Mouse (Mus musculus): ENCODE data around the gene Adcy10. TPM values are rescaled to one million over a fixed set of nuclear protein-coding genes. Genes with fewer than 3 reads are reported as not detected.
A peak's percentile ranks its signal among the peaks of the same experiment; 100 is the strongest.

Adcy10 gene
- total RNA-seq (2021) = not detected
- long read RNA-seq, experiment 1 = 0 reads
- long read RNA-seq, experiment 2 = 0 reads

DNA sequence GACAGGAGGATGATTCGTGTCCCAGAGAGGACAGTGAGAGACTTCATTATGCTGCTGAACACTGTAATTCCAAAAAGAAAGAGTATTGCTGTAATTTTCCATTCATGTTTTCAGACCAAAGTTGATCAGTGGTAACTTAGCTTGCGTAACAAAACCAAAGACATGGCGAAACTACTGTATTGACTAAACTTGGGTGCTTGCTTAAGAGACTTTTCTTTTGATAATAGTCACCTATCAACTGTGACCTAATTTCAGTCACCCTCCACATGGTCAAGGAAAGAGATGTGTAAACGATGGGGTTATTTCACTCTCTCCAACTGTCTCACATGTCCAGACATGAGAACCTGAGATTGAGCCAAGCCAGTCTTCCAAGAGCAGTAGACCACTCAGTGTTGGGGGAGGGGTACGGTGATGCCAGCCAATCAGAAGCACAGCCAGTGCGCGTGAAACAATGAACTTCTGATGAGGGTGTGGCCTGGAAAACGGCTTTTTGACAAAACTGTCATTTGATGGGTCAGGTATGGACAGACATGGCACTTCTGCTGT, at the start of gene Adcy10:
Adcy10 (plus strand) TSS at position 496 of the 546 bp plus-strand sequence.
- no peak for DNase-seq
- intact Hi-C loops (cut with DNase I; ENCODE audit: low total_unique reads) = no loop called here

DNA sequence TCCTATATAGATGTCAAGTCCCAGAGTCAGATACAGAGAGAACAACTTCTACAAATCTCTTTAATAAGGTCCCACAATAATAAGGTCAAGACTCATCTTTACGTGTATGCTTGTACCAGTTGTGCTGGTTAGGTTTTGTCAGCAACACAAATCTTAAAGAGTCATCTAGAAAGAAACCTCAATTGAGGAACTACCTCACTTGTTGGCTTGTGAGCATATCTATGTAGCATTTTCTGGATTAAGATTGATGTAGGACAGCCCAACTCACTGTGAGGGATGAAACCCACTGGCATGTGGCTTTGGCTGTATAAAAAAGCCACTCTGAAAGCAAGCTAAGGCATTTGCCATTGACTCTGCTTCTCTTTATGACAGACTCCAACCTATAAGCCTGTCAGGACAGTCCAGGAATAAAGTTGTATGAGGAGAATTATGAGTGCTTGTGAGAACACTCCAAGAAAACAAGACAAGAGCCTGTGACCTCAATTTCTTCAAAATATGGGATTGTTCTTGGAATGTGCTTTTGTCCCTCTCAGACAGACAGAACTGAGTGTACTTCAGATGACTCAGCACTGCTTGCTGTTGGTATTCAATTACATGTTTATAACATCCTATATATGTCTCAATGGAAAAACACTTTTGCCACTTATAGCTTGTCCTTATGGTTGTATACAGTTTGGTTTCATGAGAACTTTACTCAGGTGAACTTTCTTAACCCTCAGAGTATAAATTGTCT, 46.5 kb upstream of the Adcy10 start:
- intact Hi-C loops (cut with DNase I; ENCODE audit: low total_unique reads) = no loop called here
- DNase-seq = no peak

DNA sequence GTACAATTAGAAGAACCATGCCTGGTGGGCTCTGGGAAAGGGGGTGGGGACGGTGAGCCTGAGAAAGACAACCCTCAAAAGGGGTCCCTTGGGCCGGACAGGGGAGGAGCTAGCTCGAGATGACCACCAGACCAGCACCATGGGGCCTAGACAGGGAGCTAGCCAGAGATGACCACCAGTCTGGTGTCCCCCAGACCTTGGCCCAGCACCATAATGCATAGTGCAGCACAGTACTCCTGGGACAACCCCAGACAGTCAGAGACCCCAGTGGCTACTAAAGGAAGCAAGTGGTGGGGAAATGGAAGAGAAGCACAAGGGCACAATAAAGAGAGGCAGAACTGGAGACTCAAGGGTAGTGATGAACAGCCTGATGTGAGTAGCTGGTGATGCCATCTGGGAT, 44.2 kb upstream of the Adcy10 start:
- intact Hi-C loops (cut with DNase I; ENCODE audit: low total_unique reads) = no loop called here

DNA sequence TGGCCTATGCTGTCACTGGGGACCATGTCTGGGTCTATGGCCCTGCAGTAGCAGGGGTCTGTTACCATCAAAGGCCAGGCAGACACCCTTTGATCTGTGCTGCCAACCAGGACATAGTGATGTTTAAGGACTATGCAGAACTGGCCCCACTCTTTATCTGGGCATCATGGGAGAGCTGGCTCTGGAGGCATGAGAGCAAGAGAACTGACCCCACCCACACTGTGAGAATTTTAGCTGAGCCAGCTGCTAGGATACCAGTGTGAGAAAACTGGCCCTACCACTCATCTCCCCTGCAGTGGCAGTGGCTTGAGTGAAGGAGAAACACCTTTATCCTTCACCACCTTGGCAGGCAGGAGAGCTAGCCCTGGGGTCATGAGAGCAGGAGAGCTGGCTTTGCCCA, 43.8 kb upstream of the Adcy10 start:
- intact Hi-C loops (cut with DNase I; ENCODE audit: low total_unique reads) = no loop called here
- no peak for DNase-seq

More for the DNA sequence above, 44.2 kb upstream of the Adcy10 start:
- no peak for DNase-seq

DNA sequence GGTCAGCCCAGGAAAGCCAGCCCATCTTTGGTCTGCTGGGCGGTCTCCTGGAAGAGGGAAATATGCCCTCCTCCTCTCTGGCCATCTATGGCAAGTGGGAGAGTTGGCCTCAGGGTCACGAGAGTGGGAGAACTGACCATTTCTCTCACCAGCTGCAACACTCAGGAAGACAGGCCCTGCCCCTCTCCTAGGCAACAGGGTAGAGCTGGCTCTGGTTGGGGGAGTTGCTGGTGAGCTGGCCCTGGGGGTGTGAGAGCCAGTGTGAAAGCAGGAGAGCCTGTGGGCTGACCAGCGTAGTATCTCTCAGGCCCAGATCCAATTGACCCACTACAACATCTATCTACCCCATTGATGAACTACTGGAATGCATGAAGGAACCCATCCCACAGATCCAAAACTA, 43.3 kb upstream of the Adcy10 start:
- intact Hi-C loops (cut with DNase I; ENCODE audit: low total_unique reads) = no loop called here
- DNase-seq = no peak

DNA sequence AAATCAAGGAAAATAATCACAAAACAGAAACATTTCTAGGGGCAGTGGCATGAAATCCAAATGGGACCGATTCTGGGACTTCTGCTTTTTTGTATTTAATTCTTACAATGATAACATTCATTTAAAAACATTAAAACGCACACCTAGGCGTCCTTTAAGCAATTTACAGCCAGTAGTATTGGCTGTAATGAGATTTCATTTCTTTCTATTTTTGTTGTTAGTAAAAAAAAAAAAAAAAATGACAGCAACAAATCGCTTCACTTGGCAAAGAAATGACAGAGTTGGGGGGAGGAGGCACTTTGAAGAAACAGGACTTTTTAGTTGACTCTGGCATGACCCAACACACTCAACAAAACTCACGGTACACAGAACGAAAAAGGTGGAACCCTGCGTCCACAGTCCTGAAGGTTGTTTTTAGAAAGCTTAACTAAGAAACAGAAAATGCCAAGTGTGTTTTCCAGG, 25.9 kb upstream of the Adcy10 start:
- no peak for DNase-seq
- intact Hi-C loops (cut with DNase I; ENCODE audit: low total_unique reads) = no loop called here

DNA sequence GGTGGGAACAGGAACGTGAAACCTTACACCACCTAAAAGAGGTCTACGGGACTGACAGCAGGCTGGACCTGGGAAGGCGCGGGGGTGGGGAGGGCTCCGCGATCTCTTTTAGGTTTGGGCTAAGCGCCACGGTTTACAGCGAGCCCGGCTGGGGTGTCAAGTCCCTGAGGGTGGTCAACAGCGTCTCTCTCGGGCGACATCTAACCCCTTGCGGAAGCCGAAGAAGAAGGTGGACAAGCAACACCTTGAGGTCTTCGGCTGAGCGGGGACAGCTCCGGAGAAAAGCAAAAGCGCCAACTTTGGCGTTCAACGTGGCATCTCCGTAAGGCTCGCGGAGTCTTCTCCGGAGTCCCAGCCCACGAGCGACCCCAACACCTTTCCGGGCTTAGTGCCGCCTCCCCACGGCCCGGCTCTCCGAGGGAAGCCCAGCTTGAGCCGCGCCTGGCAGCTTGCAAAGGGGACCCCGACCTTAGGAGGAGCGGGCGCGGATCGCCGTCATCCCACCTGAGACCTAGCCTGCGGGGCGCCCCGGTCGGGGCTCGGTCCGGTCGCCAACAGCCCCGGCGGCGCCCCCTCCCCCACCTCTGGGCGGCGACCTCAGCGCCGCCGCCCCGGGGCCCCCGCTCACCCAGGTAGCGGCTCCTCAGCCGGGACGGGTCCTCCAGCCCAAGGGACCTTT, 25.3 kb upstream of the Adcy10 start:
- intact Hi-C loops (cut with DNase I; ENCODE audit: low total_unique reads) = no loop called here
- peak; percentile 73 for DNase-seq

DNA sequence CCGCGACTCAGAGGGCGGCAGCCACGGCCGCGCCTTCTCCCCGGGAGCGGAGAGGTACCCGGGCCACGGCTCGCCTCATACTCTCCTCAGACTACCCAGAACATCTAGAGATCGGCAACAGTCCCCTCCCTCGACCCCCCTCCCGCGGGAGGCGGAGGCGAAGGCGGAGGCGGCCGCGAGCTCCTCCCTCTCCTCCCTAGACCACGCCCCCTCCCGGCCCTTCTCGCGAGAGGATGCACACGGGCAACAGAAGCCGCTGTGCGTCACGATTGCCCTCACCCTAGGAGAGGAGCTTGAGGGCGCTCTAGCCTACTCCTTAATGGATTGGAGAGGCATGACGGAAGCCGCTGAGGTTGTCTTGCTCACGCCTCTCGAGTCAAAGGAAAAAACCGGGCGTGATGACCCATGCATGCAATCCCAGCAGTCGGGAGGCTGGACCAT, 24.6 kb upstream of the Adcy10 start, which contains the start of the genes Dcaf6 and Mpc2:
Dcaf6 (minus strand) TSS at position 116 of the 441 bp plus-strand sequence.
Mpc2 (plus strand) TSS at position 278 of the 441 bp plus-strand sequence.
- peak; percentile 100 for DNase-seq
- intact Hi-C loops (cut with DNase I; ENCODE audit: low total_unique reads) = no loop called here

DNA sequence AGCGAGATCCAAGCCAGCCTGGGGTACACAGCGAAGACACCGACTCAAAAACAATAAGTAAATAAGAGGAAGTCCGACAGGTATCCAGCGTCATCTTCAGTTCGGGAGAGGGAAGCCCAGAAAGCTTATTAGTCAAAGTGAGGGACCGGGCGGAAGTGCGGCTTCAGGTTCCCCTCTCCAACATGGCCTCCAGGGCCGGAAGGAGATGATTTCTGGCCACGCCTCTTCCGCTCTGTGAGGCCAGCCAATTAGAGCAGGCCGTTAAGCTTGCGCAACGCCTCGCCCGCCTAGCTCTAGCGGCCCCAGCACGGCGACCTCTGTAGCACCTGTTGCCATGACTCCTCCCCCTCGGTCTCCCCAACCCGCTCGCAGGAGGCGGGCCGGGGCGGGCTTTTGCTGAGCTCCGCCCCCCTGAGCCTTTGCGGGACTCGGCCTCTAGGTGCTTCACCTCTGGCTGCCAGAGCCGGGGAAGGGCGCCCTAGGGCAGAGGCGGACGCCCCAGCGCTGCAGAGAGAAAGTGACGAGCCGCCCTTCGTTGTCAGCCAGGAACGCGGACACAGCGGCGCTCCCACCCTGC, 24.1 kb upstream of the Adcy10 start:
- peak; percentile 99 for DNase-seq
- intact Hi-C loops (cut with DNase I; ENCODE audit: low total_unique reads) = no loop called here

DNA sequence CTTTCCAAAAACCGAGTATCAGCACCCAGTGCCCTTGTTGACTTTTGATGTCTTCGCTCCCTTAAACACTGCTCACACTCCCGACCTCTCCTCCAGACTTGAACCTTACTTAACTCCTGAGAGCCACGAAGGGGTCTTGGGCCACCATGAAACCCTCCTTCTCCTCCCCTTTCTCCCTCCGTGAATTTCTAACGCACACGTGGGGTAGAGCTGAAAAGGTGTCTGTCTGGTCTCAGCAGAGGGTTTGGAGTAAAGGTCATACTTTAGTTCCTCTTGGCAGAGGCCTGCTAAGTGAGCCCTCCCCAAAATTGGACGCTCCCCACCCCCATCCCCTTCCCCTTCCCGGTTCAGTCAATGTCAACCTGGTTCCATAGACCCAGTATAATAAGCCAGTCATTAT, 23.3 kb upstream of the Adcy10 start:
- intact Hi-C loops (cut with DNase I; ENCODE audit: low total_unique reads) = no loop called here
- no peak for DNase-seq

DNA sequence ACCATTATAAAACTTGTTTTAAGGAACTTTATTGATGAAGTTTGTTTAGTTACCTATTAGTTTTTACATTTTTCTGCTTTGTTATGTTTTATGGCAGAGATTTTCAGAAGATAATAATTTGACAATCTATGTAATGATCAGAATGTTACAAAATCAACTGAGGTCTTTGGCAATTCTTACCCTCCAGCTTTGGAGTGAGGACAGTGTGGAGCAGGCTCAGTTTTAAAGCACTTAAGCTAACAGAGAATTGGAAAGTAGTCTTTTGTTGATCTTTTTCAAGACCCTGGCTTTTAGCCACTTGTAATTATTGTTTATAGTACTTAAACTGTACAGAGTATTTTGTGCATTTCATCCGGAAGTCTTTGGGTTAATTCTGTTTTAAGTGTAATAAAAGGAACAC, 22.1 kb upstream of the Adcy10 start:
- intact Hi-C loops (cut with DNase I; ENCODE audit: low total_unique reads) = no loop called here
- DNase-seq = no peak

DNA sequence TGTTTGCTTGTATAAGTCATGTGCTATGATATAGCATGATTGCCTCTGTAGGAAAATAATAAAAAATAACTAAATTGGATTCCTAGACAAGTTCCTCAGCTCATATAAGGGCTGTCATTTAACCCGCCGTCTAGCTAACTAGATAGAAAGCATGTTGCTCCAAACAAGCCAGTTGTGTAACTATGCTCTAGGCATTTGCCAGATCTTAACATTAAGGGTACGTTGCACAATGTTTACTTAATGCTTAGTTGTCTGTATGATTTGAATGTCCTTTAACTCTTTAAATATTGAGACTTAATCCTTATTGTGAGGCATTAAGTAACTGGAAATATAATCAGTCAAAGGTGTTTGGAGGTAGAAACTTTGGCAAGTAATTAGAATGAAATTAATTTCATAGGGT, 20.4 kb upstream of the Adcy10 start:
- intact Hi-C loops (cut with DNase I; ENCODE audit: low total_unique reads) = no loop called here

DNA sequence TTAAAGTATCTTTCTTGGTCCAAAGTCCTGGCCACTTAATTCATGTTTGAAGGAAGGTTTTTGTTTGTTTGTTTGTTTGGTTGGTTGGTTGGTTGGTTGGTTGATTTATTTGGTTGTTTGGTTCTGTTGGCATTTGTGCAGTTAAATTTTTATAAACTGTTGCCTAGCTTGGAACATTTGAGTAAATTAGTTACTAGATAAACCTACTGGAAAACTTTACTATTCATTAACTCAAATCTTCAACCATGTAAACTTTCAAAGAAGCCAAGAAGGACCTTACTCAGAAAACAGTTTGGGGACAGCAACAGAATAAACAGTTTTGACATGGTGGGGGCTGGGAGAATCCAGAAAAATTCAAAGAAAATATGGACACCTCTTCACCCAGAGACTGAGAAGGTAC, 16.0 kb upstream of the Adcy10 start:
- intact Hi-C loops (cut with DNase I; ENCODE audit: low total_unique reads) = no loop called here
- DNase-seq = no peak

More for the DNA sequence above, 20.4 kb upstream of the Adcy10 start:
- DNase-seq = no peak

DNA sequence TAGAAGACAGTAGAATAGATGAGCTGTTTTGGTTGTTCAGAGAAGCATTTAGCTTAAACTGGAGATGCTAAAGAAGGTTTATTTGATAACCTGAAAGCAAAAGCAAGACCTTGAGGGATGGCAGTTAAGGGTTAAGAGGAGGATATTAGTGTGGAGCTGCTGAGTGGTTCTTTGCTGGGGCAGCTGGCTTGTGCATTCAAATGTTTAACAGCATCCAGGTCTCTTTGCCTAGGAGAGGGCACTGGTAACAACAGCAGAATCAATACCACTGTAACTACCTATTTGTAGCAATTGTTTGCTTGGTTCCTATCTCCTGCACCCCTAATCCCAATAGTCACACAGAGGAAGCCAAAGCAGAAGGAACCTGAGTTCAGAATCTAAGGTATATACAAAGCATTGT, 15.3 kb upstream of the Adcy10 start:
- no peak for DNase-seq
- intact Hi-C loops (cut with DNase I; ENCODE audit: low total_unique reads) = no loop called here

DNA sequence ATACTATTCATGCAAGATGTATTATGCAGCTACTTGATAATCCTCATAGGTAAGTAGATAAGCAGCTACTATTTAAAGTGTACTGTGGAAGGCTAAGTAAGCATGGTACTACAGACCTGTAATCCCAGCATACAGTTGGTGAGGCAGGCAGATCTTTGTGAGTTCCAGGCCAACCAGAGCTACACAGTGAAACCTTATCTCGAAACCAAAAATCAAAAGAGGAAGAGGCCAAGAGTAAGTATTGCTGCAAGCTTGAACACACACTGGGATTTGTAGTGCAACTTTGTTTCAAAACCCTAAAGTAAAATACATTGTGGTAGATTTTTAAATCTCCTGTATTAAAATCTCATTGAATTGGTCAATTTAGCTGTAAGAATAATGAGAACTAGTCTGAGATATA, 13.5 kb upstream of the Adcy10 start:
- DNase-seq = no peak
- intact Hi-C loops (cut with DNase I; ENCODE audit: low total_unique reads) = no loop called here

DNA sequence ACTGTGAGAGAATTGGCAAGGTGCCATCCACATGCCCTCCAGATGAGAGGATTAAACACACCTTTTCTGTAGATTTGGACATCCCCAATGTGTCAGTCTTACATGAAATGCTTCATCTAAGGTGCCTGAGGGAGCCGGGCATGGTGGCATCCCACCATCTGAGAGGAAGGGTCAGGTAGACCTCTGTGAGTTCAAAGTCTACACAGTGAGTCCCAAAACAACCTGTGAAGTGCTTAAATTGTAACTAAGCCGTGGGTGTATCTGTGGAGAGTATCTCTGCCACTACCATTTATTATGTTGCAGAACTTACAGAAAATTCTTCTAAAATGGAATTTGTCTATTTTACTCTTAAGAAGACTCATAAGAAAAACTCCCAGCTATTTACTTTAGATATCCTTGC, 1.1 kb downstream of the Adcy10 start:
- DNase-seq = no peak
- intact Hi-C loops (cut with DNase I; ENCODE audit: low total_unique reads) = no loop called here

DNA sequence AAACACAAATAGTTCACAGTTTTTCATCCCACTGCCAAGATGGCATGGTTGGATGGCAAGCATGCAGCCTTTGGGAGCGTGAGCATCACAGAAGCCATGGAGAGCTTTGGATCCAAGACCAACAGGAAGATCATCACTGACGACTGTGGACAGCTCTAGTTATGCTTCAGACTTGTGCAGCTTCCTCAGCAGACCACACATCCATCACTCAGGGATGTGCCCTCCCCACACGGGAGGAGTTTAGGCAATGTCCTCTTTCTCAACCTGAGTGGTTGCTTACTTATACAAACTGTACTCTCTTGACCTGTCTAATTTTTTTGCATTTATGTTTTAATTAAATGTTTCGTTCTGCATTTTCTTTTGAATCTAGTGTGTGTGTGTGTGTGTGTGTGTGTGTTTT, 4.2 kb downstream of the Adcy10 start:
- DNase-seq = no peak
- intact Hi-C loops (cut with DNase I; ENCODE audit: low total_unique reads) = no loop called here

DNA sequence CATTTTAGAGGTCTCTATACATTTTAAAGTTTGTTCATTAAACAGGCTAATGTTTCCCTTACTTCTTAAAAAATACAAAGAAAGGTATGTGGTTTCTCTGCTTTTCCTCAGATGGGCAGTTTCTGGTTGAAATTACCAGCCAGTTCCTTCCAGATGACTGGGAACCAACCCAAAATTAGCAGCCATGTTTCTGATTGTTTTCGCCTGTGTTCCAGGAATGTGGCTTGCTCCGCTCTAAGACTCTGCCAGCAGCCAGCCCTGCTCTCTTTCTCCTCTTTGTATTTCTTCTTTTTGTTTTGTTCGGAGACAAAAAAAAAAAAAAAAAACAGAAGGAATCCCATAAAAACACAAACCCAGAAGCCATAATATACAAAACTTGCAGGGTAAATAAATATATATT, 13.9 kb downstream of the Adcy10 start:
- intact Hi-C loops (cut with DNase I; ENCODE audit: low total_unique reads) = no loop called here
- no peak for DNase-seq

DNA sequence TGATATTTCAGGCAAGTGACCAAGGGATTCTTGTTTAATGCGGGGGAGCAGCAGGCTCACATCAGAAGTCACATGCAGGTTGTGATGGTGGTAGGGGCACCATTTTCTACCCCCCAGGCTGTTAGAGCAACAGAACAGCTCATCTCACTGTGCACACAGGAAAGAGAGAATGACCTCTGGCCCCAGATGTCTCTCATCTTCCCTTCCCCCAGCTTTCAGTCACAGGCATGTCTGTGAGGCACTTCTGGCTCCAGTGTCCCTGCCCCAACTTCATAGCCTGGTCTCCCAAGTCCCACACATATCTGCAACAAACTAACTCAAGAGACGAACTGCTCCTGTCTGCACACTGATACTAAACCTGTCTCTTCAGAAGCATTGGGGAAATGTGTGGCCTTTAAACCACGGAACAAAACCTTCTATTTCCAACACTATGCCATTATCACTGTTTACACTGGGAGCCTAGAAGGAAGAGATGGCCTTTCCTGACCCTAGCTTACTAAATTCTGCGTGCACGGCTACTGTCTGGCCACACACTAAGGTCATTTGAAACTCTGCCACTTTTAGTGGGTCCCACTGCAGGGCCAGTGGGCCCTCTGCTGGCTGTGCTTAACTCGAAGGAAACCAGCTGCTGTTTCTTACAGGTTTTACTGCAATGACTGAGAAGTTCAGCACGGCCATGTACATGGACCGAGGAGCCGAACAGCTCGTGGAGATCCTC, 18.5 kb downstream of the Adcy10 start:
- intact Hi-C loops (cut with DNase I; ENCODE audit: low total_unique reads) = loop anchor here (10.0 kb wide), 1 partner anchor 119 kb away; no protein-coding TSS in a partner anchor
- DNase-seq = peak; percentile 32

DNA sequence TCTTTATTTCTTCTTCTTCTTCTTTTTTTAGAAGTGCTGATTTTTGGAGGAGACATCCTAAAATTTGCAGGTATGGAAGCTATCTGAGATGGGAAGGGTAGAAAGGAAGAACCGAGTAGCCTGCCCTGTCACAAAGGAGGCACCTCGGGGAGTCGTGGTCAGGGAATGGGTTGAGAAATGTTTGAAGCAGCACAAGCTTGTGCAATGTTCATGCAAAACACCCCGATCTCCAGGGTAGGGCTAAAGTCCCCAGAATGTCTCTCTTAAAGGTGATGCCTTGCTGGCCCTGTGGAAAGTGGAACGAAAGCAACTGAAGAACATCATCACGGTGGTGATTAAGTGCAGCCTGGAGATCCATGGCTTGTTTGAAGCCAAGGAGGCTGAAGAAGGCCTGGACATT, 21.3 kb downstream of the Adcy10 start:
- DNase-seq = no peak
- intact Hi-C loops (cut with DNase I; ENCODE audit: low total_unique reads) = loop anchor here (10.0 kb wide), 1 partner anchor 122 kb away; no protein-coding TSS in a partner anchor
